Mouse (Mus musculus) hindbrain, embryonic 14.5 days (tissue): ENCODE results near the gene Dennd1a. TPM values are rescaled to one million over a fixed set of nuclear protein-coding genes. Genes with fewer than 3 reads are reported as not detected.

Experiments used
- ATAC-seq: fragments of 200-750 bp; cut with Nextera tagmentation; 2 replicates; pipeline ENCODE4 v1.8.0; 2017; ENCODE audit warnings: moderate number of reproducible peaks, mild to moderate bottlenecking, moderate TSS enrichment, moderate library complexity; ENCODE audit not compliant: low FRiP score
- DNase-seq: peaks from one replicate; pipeline ENCODE4 v3.0.0-alpha.2; 2015; ENCODE audit warnings: low spot score
- H3K27ac ChIP-seq: fragments of 300-500 bp; sonication (generic); 2 replicates; pipeline ENCODE4 v1.5.1; 2014; ENCODE audit warnings: mild to moderate bottlenecking, moderate library complexity
- H3K27me3 ChIP-seq: fragments of 300-500 bp; sonication (generic); 2 replicates; pipeline ENCODE4 v1.6.1; 2014; ENCODE audit warnings: mild to moderate bottlenecking, low read length, mixed read lengths; ENCODE audit not compliant: control insufficient read depth, insufficient read depth
- H3K36me3 ChIP-seq: fragments of 300-500 bp; sonication (generic); replicated peaks from 2 replicates; pipeline ENCODE4 v1.6.1; 2014; ENCODE audit not compliant: control insufficient read depth, insufficient read depth
- H3K4me1 ChIP-seq: fragments of 300-500 bp; sonication (generic); replicated peaks from 2 replicates; pipeline ENCODE4 v1.6.1; 2014; ENCODE audit warnings: antibody characterized with exemption, low read length, mixed read lengths; ENCODE audit not compliant: control insufficient read depth, insufficient read depth
- H3K4me2 ChIP-seq: fragments of 300-500 bp; sonication (generic); replicated peaks from 2 replicates; pipeline ENCODE4 v1.6.1; 2014; ENCODE audit warnings: mild to moderate bottlenecking, moderate library complexity
- H3K4me3 ChIP-seq: fragments of 300-500 bp; sonication (generic); replicated peaks from 2 replicates; pipeline ENCODE4 v1.5.1; 2014; ENCODE audit warnings: mild to moderate bottlenecking, low read length
- H3K9ac ChIP-seq: fragments of 300-500 bp; sonication (generic); 2 replicates; pipeline ENCODE4 v1.6.1; 2014
- H3K9me3 ChIP-seq: fragments of 300-500 bp; sonication (generic); 2 replicates; pipeline ENCODE4 v1.6.1; 2016; ENCODE audit warnings: low read length; ENCODE audit not compliant: control insufficient read depth
- WGBS: fragments of 180-500 bp; shearing (Covaris S2); extraction: QIAGEN DNeasy Blood & Tissue Kit; methylation state at CpG from one replicate; pipeline ENCODE4 v1.1.7; 2014; 5-methylcytosine and 5-hydroxymethylcytosine counted together
- polyA plus RNA-seq: library from polyadenylated mRNA; unstranded; fragments of >200 nt; fragmentation: Nextera tagmentation; extraction: Ambion mirVana; gene quantifications from 2 replicates; pipeline ENCODE4 v1.2.1, GENCODE M21; 2014

The Dennd1a gene
- polyA plus RNA-seq, 1 experiment from 2014 or later = 16.7 TPM

- DNase-seq = no peak
- Histone ChIP-seq H3K4me1 (peaks cover 10% of the 10 kb centered on the region), H3K4me2 (no peak overlapping the region), H3K27ac (no peak overlapping the region), H3K36me3 (no peaks in the 10 kb centered on the region), H3K27me3 (no peaks in the 10 kb centered on the region), H3K9ac (no peak overlapping the region), H3K9me3 (no peaks in the 10 kb centered on the region), H3K4me3 (no peak overlapping the region)
- WGBS = 97% methylated on average over 3 of the region's 3 CpGs
- no peak for ATAC-seq
These were observed 449.6 kb downstream of the Dennd1a start for GRCm38 (mm10) chr2:37837542-37837941.

- H3K36me3 ChIP-seq = no peaks in the 10 kb centered on the region
- no peaks in the 10 kb centered on the region for H3K27me3 ChIP-seq
- DNase-seq (no peak), ATAC-seq (no peak)
- H3K4me2 ChIP-seq = no peak overlapping the region
- H3K27ac ChIP-seq = no peak overlapping the region
- peaks cover 9% of the 10 kb centered on the region for H3K4me1 ChIP-seq
- 96% methylated on average over 3 of the region's 3 CpGs for WGBS
- no peak overlapping the region for H3K4me3 ChIP-seq
- no peaks in the 10 kb centered on the region for H3K9me3 ChIP-seq
- H3K9ac ChIP-seq = no peak overlapping the region
These were observed 450.3 kb downstream of the Dennd1a start for GRCm38 (mm10) chr2:37836926-37837325.

GRCm38 (mm10) chr2:37832253-37832652 lies 454.9 kb downstream of the Dennd1a start:
- no peak for DNase-seq
- Histone ChIP-seq H3K9ac (no peak overlapping the region), H3K9me3 (no peaks in the 10 kb centered on the region), H3K27ac (peak overlapping the region; percentile 40), H3K36me3 (no peaks in the 10 kb centered on the region), H3K4me3 (no peak overlapping the region), H3K4me2 (no peak overlapping the region), H3K27me3 (no peaks in the 10 kb centered on the region), H3K4me1 (peaks cover 32% of the 10 kb centered on the region)
- 57% methylated on average over 10 of the region's 10 CpGs for WGBS
- ATAC-seq = peak; percentile 11; the same call in 1 of the 2 replicates

- no peak for DNase-seq
- peaks cover 32% of the 10 kb centered on the region for H3K4me1 ChIP-seq
- peak overlapping the region; percentile 52 for H3K27ac ChIP-seq
These were observed 457.4 kb downstream of the Dennd1a start for GRCm38 (mm10) chr2:37829758-37830275.

GRCm38 (mm10) chr2:37823826-37824225 lies 463.4 kb downstream of the Dennd1a start:
- Histone ChIP-seq H3K36me3 (no peaks in the 10 kb centered on the region), H3K4me2 (no peak overlapping the region), H3K9ac (no peak overlapping the region), H3K27me3 (no peaks in the 10 kb centered on the region), H3K4me3 (no peak overlapping the region), H3K9me3 (no peaks in the 10 kb centered on the region), H3K4me1 (peaks cover 12% of the 10 kb centered on the region), H3K27ac (no peak overlapping the region)
- DNase-seq (no peak), ATAC-seq (no peak)
- 83% methylated on average over 2 of the region's 2 CpGs for WGBS

More at GRCm38 (mm10) chr2:37829758-37830275, 457.4 kb downstream of the Dennd1a start:
- no peak overlapping the region for H3K4me2 ChIP-seq
- ATAC-seq = peak; percentile 56
- 17% methylated on average over 9 of the region's 9 CpGs for WGBS
- no peaks in the 10 kb centered on the region for H3K9me3 ChIP-seq
- H3K27me3 ChIP-seq = no peaks in the 10 kb centered on the region
- H3K4me3 ChIP-seq = no peak overlapping the region
- no peak overlapping the region for H3K9ac ChIP-seq
- H3K36me3 ChIP-seq = no peaks in the 10 kb centered on the region

- no peak for ATAC-seq
- Histone ChIP-seq H3K9me3 (no peaks in the 10 kb centered on the region), H3K9ac (no peak overlapping the region), H3K4me3 (no peak overlapping the region), H3K27ac (peak overlapping the region; percentile 51; the same call in 1 of the 2 replicates), H3K27me3 (no peaks in the 10 kb centered on the region), H3K36me3 (no peaks in the 10 kb centered on the region), H3K4me1 (peaks cover 24% of the 10 kb centered on the region), H3K4me2 (no peak overlapping the region)
- no peak for DNase-seq
- 46% methylated on average over 5 of the region's 5 CpGs for WGBS
These were observed 465.1 kb downstream of the Dennd1a start for GRCm38 (mm10) chr2:37822122-37822521.

- Histone ChIP-seq H3K27ac (peak overlapping the region; percentile 79), H3K27me3 (no peaks in the 10 kb centered on the region), H3K4me2 (no peak overlapping the region), H3K4me3 (no peak overlapping the region), H3K4me1 (peaks cover 24% of the 10 kb centered on the region), H3K9me3 (no peaks in the 10 kb centered on the region), H3K36me3 (0 out of 2 replicates have a peak, but pooled peaks cover 3% of the 10 kb centered on the region), H3K9ac (0 out of 2 replicates have a peak overlapping the region, but pooled peaks have one; percentile 5)
- DNase-seq = no peak
- no peak for ATAC-seq
- WGBS = 44% methylated on average over 4 of the region's 4 CpGs
These were observed 467.6 kb downstream of the Dennd1a start for GRCm38 (mm10) chr2:37819526-37820152.

- Histone ChIP-seq H3K4me3 (no peak overlapping the region), H3K9ac (0 out of 2 replicates have a peak overlapping the region, but pooled peaks have one; percentile 5), H3K4me2 (no peak overlapping the region), H3K4me1 (peaks cover 24% of the 10 kb centered on the region), H3K27me3 (no peaks in the 10 kb centered on the region), H3K36me3 (0 out of 2 replicates have a peak, but pooled peaks cover 3% of the 10 kb centered on the region), H3K9me3 (no peaks in the 10 kb centered on the region), H3K27ac (peak overlapping the region; percentile 79)
- under 1% methylated on average over 5 of the region's 5 CpGs for WGBS
- peak; percentile 67 for DNase-seq
- ATAC-seq = peak; percentile 43; the same call in 1 of the 2 replicates
These were observed 468.2 kb downstream of the Dennd1a start for GRCm38 (mm10) chr2:37818761-37819525.

- 0 out of 2 replicates have a peak, but pooled peaks cover 3% of the 10 kb centered on the region for H3K36me3 ChIP-seq
- no peak overlapping the region for H3K9ac ChIP-seq
- no peaks in the 10 kb centered on the region for H3K27me3 ChIP-seq
- ATAC-seq = 0 out of 2 replicates have a peak, but pooled peaks have one; percentile 41
- no peak overlapping the region for H3K27ac ChIP-seq
- no peak overlapping the region for H3K4me2 ChIP-seq
- no peaks in the 10 kb centered on the region for H3K9me3 ChIP-seq
- H3K4me1 ChIP-seq = peaks cover 27% of the 10 kb centered on the region
- H3K4me3 ChIP-seq = no peak overlapping the region
- peak; percentile 94 for DNase-seq
- 10% methylated on average over 3 of the region's 3 CpGs for WGBS
These were observed 471.5 kb downstream of the Dennd1a start for GRCm38 (mm10) chr2:37815676-37816075.
